Mouse (Mus musculus): Measurements from ENCODE around the gene Myadml2. TPM values are rescaled to one million over a fixed set of nuclear protein-coding genes. Genes with fewer than 3 reads are reported as not detected.
A peak's percentile ranks its signal among the peaks of the same experiment; 100 is the strongest.

The Myadml2 gene
- polyA plus RNA-seq, 1 experiment, result 0.39 TPM

GRCm38 (mm10) chr11:120608241-120609034, 39.5 kb downstream of the Myadml2 start, which contains the start of gene Npb:
Gene Npb (plus strand): TSS chr11:120608477.
- Histone ChIP-seq H3K36me3 (ENCODE audit: control insufficient read depth, insufficient read depth, low read length) (peaks cover 46% of the 10 kb centered on the region), H3K4me3 (ENCODE audit: low read depth, low read length) (no peak within 1 kb of the TSS), H3K4me1 (ENCODE audit: control insufficient read depth, insufficient read depth, insufficient read length, low read length) (peaks cover 8% of the 10 kb centered on the region; the same call in 1 of the 2 replicates), H3K27ac (ENCODE audit: insufficient read depth, low read depth, low read length) (no peak within 1 kb of the TSS), H3K27me3 (ENCODE audit: control insufficient read depth, insufficient read depth, low read length) (no peaks in the 10 kb centered on the region)
- no peak for TF ChIP-seq POLR2A (IDR thresholded peaks at IDR 0.05; ENCODE audit: low read depth, low read length)
- TF ChIP-seq CTCF (IDR thresholded peaks at IDR 0.05; ENCODE audit: extremely low read depth, insufficient read length, insufficient replicate concordance, low read depth, low read length), result no peak
- 8% methylated on average over 45 of the region's 45 CpGs for WGBS

DNA sequence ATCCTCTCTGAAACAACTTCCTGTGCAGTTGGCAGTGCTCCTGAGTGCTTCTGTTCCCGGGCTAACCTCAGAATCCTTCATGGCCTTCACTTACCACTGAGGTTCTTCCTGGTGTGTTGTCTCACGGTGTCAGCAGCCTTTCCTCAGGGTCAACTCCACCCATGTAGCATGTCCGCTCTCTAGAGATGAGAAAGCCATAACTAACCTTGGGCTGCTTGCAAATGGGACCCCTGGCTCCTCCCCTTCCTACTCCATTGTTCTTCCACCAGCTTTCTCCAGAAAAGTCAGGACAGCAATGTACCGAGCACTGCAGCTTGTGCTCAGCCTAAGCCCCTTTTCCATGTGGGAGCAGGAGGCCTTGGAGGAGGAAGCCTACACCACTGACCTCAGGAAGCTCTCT, 41.2 kb downstream of the Myadml2 start:
- 78% methylated on average over 4 of the region's 4 CpGs for WGBS
- Histone ChIP-seq H3K27me3 (ENCODE audit: control insufficient read depth, insufficient read depth, low read length) (no peaks in the 10 kb centered on the region), H3K27ac (ENCODE audit: insufficient read depth, low read depth, low read length) (no peak overlapping the region), H3K4me3 (ENCODE audit: low read depth, low read length) (no peak overlapping the region), H3K4me1 (ENCODE audit: control insufficient read depth, insufficient read depth, insufficient read length, low read length) (peaks cover 8% of the 10 kb centered on the region; the same call in 1 of the 2 replicates), H3K36me3 (ENCODE audit: control insufficient read depth, insufficient read depth, low read length) (peaks cover 33% of the 10 kb centered on the region)
- TF ChIP-seq POLR2A (IDR thresholded peaks at IDR 0.05; ENCODE audit: low read depth, low read length), result no peak
- TF ChIP-seq CTCF (IDR thresholded peaks at IDR 0.05; ENCODE audit: extremely low read depth, insufficient read length, insufficient replicate concordance, low read depth, low read length), result no peak

DNA sequence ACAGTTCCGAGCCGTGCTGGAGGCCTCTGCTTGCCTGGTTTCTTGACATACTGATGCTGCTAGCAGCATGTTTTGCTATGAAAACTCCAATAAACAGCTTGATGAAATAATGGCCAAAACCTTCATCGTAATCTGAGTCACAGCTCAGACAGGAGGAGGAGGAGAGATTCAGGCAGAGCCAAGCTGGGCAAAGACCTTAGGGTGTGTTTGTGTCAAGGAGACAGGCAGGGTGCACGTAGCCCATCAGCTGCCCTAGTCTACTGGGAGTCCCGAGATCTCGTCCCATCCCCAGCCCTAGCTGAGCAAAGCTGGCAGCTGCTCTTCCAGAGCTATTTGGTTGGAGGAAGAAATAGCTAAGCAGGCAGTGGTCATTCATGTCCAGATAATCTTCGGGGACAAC, 42.3 kb downstream of the Myadml2 start:
- no peak for TF ChIP-seq POLR2A (IDR thresholded peaks at IDR 0.05; ENCODE audit: low read depth, low read length)
- TF ChIP-seq CTCF (IDR thresholded peaks at IDR 0.05; ENCODE audit: extremely low read depth, insufficient read length, insufficient replicate concordance, low read depth, low read length), result no peak
- Histone ChIP-seq H3K36me3 (ENCODE audit: control insufficient read depth, insufficient read depth, low read length) (peaks cover 22% of the 10 kb centered on the region), H3K4me1 (ENCODE audit: control insufficient read depth, insufficient read depth, insufficient read length, low read length) (peaks cover 8% of the 10 kb centered on the region; the same call in 1 of the 2 replicates), H3K27me3 (ENCODE audit: control insufficient read depth, insufficient read depth, low read length) (no peaks in the 10 kb centered on the region), H3K4me3 (ENCODE audit: low read depth, low read length) (no peak overlapping the region), H3K27ac (ENCODE audit: insufficient read depth, low read depth, low read length) (no peak overlapping the region)
- WGBS, result 85% methylated on average over 7 of the region's 7 CpGs

GRCm38 (mm10) chr11:120603545-120603944, 44.4 kb downstream of the Myadml2 start:
- H3K36me3 ChIP-seq (ENCODE audit: control insufficient read depth, insufficient read depth, low read length), result peaks cover 14% of the 10 kb centered on the region; the same call in 1 of the 2 replicates
- H3K4me3 ChIP-seq (ENCODE audit: low read depth, low read length), result no peak overlapping the region
- peaks cover 9% of the 10 kb centered on the region for H3K4me1 ChIP-seq (ENCODE audit: control insufficient read depth, insufficient read depth, insufficient read length, low read length)
- TF ChIP-seq CTCF (IDR thresholded peaks at IDR 0.05; ENCODE audit: extremely low read depth, insufficient read length, insufficient replicate concordance, low read depth, low read length), result no peak
- no peak for TF ChIP-seq POLR2A (IDR thresholded peaks at IDR 0.05; ENCODE audit: low read depth, low read length)
- 83% methylated on average over 2 of the region's 2 CpGs for WGBS
- no peaks in the 10 kb centered on the region for H3K27me3 ChIP-seq (ENCODE audit: control insufficient read depth, insufficient read depth, low read length)
- no peak overlapping the region for H3K27ac ChIP-seq (ENCODE audit: insufficient read depth, low read depth, low read length)

DNA sequence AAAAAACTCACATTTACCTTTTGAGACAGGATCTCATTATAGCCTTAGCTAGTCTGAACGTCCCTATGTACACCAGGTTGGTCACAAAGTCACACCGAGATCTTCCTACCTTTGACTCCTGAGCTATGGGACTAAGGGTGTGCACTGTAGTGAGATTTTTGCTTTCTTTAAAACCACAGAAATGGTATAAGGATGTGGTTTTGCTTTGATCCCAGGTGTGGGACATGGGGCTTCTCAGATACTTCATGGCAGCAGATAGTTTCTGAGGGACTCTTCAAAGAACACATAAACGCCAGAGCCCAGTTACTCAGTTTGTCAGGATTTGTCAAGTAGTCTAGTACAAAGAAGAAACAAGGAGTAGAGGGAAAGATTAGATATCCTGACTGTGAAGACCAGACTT, 47.2 kb downstream of the Myadml2 start:
- peaks cover 14% of the 10 kb centered on the region; the same call in 1 of the 2 replicates for H3K4me1 ChIP-seq (ENCODE audit: control insufficient read depth, insufficient read depth, insufficient read length, low read length)
- no peak overlapping the region for H3K4me3 ChIP-seq (ENCODE audit: low read depth, low read length)
- no peak overlapping the region for H3K27ac ChIP-seq (ENCODE audit: insufficient read depth, low read depth, low read length)
- peaks cover 21% of the 10 kb centered on the region for H3K36me3 ChIP-seq (ENCODE audit: control insufficient read depth, insufficient read depth, low read length)
- TF ChIP-seq CTCF (IDR thresholded peaks at IDR 0.05; ENCODE audit: extremely low read depth, insufficient read length, insufficient replicate concordance, low read depth, low read length) (no peak), POLR2A (IDR thresholded peaks at IDR 0.05; ENCODE audit: low read depth, low read length) (no peak)
- no peaks in the 10 kb centered on the region for H3K27me3 ChIP-seq (ENCODE audit: control insufficient read depth, insufficient read depth, low read length)
- WGBS, result 87% methylated on average over 3 of the region's 3 CpGs

GRCm38 (mm10) chr11:120598990-120599549, 48.9 kb downstream of the Myadml2 start:
- Histone ChIP-seq H3K36me3 (ENCODE audit: control insufficient read depth, insufficient read depth, low read length) (peaks cover 27% of the 10 kb centered on the region), H3K4me3 (ENCODE audit: low read depth, low read length) (peak overlapping the region; percentile 95), H3K27me3 (ENCODE audit: control insufficient read depth, insufficient read depth, low read length) (no peaks in the 10 kb centered on the region), H3K27ac (ENCODE audit: insufficient read depth, low read depth, low read length) (peak overlapping the region; percentile 55; the same call in 1 of the 2 replicates), H3K4me1 (ENCODE audit: control insufficient read depth, insufficient read depth, insufficient read length, low read length) (peaks cover 14% of the 10 kb centered on the region; the same call in 1 of the 2 replicates)
- WGBS, result 40% methylated on average over 17 of the region's 17 CpGs
- TF ChIP-seq POLR2A (IDR thresholded peaks at IDR 0.05; ENCODE audit: low read depth, low read length) (no peak), CTCF (IDR thresholded peaks at IDR 0.05; ENCODE audit: extremely low read depth, insufficient read length, insufficient replicate concordance, low read depth, low read length) (no peak)
